Mouse (Mus musculus) brown adipose tissue, adult 24 weeks (tissue): Measurements from ENCODE around the gene Vav1. TPM values are rescaled to one million over a fixed set of nuclear protein-coding genes. Genes with fewer than 3 reads are reported as not detected.

Source experiments
- H3K27ac ChIP-seq: fragments of 200-500 bp; replicated peaks from 2 replicates; pipeline ENCODE4 v1.5.1; 2012; ENCODE audit warnings: low read depth, mild to moderate bottlenecking, low read length
- H3K4me1 ChIP-seq: fragments of 200-500 bp; 2 replicates; pipeline ENCODE4 v1.6.1; 2012; ENCODE audit warnings: low read length, mixed read lengths; ENCODE audit not compliant: control insufficient read depth, insufficient read depth, insufficient read length
- H3K4me3 ChIP-seq: fragments of 200-500 bp; 2 replicates; pipeline ENCODE4 v1.5.1; 2012; ENCODE audit warnings: low read depth, mild to moderate bottlenecking, low read length, moderate library complexity; ENCODE audit not compliant: insufficient read depth
- polyA plus RNA-seq: library from polyadenylated mRNA; stranded (reverse); fragments of >200 nt; gene quantifications from 2 replicates; pipeline ENCODE4 v1.2.4, GENCODE M21; 2012; ENCODE audit not compliant: missing spikeins, insufficient read depth, insufficient read length

Vav1 gene
- polyA plus RNA-seq, 1 experiment, result 1.5 TPM

DNA sequence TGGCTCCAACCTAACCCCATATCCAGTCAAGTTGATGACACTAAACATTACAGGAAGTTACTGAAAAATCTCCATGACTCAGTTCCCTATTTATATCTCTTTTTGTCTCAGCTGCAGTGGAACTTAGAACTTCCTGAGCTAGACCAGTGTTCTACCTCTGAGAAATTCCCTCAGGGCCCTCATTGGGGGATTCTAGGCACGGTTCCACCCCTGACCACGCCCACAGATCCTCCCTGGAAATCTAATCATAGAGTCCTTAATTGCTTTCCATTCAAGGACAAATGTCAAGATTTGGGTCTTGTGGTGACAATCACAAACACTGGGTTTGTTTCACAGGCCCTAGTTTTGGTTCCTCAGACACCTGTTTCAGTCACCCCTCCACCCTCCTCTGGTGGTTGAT is 6.2 kb downstream of the Vav1 start:
- peak overlapping the region; percentile 96 for H3K27ac ChIP-seq
- no peak overlapping the region for H3K4me3 ChIP-seq
- H3K4me1 ChIP-seq, result peaks cover 13% of the 10 kb centered on the region

DNA sequence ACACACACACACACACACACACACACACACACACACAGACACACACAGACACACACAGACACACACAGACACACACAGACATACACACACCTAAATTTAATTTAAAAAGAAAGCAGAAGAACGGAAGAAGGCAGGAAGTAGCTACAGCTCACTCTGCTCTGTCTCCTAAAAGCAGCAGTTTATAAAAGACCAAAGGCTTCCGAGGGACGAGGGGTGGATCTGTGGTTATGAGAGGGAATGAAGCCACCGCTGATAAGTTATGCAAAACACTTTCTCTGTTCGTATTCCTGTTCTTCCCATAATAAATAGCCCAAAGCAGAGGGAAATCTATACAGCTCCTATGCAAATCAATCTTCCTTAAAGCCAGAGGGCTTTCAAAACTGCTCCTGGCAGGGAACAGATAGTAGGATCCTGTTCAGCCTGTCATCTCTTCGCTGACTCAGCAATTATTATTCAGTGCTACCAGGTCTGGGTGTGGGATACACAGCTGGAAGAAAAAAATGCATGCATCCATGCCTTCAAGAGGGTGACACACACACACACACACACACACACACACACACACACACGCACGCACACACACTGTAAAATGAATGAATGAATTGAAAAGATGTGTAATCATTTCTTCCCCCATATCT is 7.9 kb downstream of the Vav1 start:
- H3K4me1 ChIP-seq, result peaks cover 13% of the 10 kb centered on the region
- no peak overlapping the region for H3K4me3 ChIP-seq
- 0 out of 2 replicates have a peak overlapping the region, but pooled peaks have one; percentile 10 for H3K27ac ChIP-seq

DNA sequence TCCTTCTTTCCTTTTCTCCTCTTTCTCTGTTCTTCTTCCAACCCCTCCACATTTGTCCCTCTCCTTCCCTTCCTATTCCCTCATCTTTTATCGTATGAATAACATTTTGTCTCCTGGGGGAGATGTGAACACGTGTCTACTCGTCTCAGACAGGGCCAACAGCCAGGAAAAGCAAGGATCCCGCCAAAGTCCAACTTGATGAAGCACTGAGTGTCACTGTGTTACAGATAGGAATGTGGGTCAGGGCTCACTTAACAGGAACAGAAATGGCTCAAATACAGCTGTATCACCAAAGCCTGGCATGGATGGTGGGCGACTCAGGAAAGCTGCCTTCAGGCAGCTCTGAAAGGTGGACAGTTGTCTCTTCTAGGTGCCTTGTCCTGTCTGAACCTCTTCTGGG is 10.4 kb downstream of the Vav1 start:
- Histone ChIP-seq H3K4me1 (peaks cover 13% of the 10 kb centered on the region), H3K4me3 (no peak overlapping the region), H3K27ac (no peak overlapping the region)

DNA sequence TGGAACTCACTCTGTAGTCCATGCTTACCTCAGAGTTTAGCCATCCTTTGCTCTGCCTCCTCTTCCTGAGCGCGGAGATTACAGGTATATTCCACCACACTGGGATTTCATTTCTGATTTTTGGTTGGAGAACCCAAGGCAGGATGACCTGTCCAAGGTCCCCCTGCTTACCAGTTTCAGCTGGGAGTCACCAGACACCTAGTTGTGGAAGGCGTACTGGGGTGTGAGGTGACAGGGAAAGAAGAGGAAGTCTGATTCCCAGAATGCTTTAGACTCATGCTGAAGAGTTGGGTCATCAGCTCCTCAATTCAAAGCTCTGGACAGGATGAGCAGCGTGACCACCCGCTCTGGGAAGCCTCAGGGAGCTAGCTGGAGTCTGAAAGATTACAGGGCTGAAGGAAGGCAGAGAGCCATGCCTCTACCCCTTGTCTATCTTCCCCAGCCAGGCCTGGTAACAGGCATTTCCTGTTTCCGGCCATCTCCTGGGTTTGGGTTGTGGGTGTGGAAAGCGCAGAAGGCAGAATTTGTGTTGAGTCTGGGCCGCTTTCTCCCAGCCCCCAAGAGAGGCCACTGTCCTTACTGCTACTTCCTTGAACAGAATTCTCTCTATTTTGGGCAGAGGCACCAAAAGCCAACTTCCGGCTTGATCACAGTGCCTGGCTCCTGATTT is 11.2 kb downstream of the Vav1 start:
- H3K27ac ChIP-seq, result peak overlapping the region; percentile 54
- H3K4me3 ChIP-seq, result no peak overlapping the region
- peaks cover 9% of the 10 kb centered on the region; the same call in 1 of the 2 replicates for H3K4me1 ChIP-seq

DNA sequence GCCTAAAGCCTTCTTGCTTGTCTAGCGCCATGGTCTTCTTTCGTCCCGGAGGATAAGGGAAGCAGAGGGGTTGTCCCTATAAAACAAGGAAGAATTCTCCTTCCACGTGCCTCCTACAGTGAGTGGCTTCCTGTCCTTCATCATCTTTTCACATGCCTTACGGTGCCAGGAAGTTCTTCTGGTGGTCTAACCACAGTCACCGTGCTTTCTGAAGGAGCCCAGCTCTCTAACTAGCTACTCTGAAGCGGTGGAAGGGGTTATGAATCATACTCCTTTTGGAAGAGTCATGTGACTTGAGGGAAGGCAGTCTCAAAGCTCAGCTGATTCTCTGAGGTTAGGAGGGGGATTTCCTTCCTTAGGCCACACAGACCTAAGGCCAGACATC is 11.8 kb downstream of the Vav1 start:
- Histone ChIP-seq H3K27ac (peak overlapping the region; percentile 54), H3K4me1 (peaks cover 5% of the 10 kb centered on the region; the same call in 1 of the 2 replicates), H3K4me3 (no peak overlapping the region)

DNA sequence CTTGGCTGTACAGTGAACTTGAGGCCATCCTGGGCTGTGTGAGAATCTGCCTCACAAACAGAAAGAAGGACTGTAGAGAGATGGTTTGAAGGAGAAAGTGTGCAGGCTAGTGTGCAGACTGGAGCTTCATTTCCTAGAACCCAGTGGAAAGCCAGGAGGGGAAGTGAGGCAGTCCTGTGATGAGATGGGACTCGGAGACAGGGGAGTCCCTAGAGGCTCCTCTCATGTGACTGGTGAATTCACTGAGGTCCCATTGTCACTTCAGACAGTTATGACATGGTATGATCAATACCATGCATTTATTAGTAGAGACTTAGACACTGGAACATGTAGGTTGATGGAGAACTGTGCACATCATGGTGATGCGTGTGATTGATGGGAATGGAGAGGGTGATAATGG is 13.4 kb downstream of the Vav1 start:
- no peaks in the 10 kb centered on the region for H3K4me1 ChIP-seq
- H3K27ac ChIP-seq, result no peak overlapping the region

DNA sequence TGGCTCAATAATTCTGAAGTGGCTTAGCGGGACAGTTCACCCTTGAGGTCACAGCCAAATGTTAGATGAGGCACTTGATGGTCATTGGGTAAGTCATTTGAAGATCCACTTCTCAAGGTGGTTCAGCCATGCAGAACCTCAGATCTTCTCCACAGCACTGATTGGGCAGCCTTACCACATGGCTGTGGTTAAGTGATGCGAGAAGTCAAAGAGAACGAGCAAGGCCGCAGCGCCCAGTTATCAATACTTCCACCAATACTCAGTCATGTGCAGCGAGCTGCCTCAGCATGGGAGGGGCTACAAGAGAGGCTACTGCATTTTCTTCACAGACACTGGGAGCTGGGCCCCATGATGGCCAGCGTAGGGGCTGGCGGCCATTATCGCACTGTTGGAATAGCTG is 14.1 kb downstream of the Vav1 start:
- Histone ChIP-seq H3K4me3 (no peak overlapping the region), H3K27ac (no peak overlapping the region), H3K4me1 (no peaks in the 10 kb centered on the region)

More for the DNA sequence above, 13.4 kb downstream of the Vav1 start:
- no peak overlapping the region for H3K4me3 ChIP-seq

DNA sequence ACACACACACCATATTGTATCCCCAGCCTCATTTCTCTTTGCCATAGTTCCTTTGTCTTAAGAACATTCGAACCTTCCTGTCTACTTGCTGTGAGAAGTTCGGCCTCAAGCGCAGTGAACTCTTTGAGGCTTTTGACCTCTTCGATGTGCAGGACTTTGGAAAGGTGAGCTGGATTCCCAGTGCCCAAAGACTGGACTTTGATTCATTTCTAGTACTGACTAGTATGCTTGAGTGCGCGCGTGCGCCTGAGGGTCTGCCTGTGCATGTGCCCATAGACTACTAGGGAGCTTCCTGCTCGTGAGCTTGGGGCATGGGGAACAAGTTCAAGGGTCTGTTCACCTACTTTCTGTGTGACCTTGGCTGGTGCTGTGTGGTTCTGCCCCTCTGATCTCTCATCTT is 17.0 kb downstream of the Vav1 start:
- Histone ChIP-seq H3K4me3 (no peak overlapping the region), H3K4me1 (no peaks in the 10 kb centered on the region), H3K27ac (no peak overlapping the region)

DNA sequence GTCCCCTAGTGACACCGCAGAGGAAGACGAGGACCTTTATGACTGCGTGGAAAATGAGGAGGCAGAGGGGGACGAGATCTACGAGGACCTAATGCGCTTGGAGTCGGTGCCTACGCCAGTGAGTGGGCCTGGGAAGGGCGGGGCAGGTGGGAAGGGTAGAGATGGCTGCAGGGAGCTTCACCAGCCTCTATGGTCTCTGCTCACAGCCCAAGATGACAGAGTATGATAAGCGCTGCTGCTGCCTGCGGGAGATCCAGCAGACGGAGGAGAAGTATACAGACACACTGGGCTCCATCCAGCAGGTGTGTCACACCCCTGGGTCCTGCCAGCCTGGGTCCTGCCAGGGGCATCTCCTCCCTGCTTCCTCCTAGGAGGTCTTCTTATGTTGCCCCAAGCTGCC is 18.1 kb downstream of the Vav1 start:
- H3K27ac ChIP-seq, result no peak overlapping the region
- H3K4me3 ChIP-seq, result no peak overlapping the region
- H3K4me1 ChIP-seq, result no peaks in the 10 kb centered on the region

DNA sequence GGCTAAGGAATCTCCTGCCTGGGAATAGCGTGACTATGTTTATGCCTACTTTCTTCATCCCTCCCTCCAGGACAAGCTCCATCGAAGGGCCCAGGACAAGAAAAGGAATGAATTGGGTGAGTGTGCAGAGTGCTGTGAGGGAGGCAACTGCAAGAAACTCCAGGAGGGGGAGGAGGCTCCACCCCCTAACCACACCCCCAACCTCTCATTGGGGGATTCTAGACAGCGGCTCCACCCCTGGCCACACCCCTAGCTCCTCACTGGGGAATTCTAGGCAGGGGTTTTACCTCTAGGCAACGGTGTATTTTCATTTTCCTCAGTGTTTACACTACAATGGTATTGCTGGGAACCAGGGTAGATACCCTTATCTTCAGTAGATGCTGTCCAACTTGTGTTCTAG is 26.7 kb downstream of the Vav1 start:
- Histone ChIP-seq H3K27ac (no peak overlapping the region), H3K4me1 (no peaks in the 10 kb centered on the region), H3K4me3 (no peak overlapping the region)

DNA sequence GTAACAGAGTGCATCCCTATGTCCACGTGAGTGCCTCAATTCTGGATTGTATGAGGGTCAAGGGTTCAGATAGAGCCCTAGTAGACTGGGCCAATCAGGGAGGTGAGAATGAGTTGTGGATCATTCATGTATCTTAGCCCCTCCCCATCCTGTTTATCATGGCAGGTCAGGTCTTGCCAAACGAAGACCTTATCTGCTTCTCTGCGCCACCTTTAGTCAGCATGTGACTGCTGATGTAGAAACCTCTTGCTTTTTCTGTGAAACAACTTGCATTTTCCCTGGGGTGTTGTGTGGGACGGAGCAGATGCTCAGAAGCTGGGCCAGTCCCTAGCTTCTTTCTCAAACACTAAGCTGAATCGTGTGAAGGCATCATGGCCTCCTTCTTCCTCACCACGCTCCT is 28.2 kb downstream of the Vav1 start:
- no peaks in the 10 kb centered on the region for H3K4me1 ChIP-seq
- no peak overlapping the region for H3K4me3 ChIP-seq
- no peak overlapping the region for H3K27ac ChIP-seq

DNA sequence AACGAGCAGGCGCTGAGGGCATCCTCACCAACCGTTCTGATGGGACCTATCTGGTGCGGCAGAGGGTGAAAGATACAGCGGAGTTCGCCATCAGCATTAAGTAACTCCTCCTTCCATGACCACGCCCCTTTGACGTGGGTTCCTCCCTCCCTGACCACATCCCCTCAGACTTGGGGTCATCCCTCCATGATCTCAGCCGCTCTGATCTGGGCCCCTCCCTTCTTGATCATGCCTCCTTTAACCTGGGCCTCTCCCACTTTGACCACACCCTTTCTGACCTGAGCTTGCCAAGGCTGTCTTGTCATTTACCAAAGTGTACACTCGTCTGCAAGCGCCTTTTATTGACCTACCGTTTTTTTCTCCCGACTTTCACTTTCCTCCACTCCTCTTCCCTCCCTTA is 32.9 kb downstream of the Vav1 start:
- H3K4me1 ChIP-seq, result no peaks in the 10 kb centered on the region
- no peak overlapping the region for H3K27ac ChIP-seq
- no peak overlapping the region for H3K4me3 ChIP-seq

DNA sequence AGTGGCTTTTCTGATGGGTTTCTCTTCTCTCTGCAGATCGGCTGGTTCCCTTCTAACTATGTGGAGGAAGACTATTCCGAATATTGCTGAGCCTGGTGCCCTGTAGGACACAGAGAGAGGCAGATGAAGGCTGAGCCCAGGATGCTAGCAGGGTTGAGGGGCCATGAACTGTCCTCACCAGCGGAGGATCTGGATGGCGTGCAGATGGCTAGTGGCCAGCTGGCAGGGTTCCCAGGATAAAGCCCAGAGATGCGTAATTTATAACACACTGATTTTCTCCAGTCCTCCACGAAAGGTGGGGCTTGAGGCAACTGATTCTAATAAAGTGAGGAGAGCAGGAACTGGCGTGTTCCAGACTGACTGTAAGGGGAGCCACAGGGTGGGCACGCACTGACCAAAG is 48.7 kb downstream of the Vav1 start:
- Histone ChIP-seq H3K4me1 (no peaks in the 10 kb centered on the region), H3K27ac (no peak overlapping the region), H3K4me3 (no peak overlapping the region)

DNA sequence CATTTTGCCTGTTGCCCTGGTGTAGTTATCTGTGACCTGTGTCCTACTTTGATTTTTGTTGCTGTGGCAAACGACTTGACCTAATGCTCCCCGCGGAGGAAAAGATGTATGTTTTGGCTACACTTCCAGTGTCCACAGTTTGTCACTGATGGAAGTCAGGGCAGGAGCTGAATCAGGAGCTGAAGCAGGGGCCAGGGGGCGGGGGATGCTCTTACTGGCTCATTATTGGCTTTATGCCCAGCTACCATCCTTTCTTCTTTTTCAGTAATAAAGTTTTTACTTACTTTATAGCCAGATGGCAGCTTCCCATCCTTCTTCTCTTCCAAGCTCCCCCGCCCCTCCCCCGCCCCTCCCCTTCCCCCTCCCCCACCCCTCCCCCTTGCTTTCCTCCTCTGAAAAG is 50.0 kb downstream of the Vav1 start:
- no peaks in the 10 kb centered on the region for H3K4me1 ChIP-seq
- H3K4me3 ChIP-seq, result no peak overlapping the region
- H3K27ac ChIP-seq, result no peak overlapping the region

DNA sequence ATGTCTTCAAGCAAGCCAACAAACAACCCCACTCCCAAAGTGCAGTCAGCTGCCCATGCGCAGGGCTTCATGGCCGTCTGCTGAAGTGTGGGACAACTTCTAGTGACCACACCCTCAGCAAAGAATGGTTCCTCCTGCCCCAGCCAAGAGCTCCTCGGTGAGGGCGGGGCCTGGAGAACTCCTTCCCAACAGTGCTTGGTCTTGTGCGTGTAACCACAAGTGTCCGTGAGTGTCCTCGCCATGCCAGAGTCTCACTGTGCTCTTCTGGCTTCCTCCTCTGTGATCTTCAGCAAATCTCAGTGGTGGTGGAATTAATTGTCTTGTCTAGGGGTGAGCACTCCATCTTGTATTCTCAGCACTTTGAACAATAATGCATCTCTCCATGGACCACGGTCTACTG is 52.1 kb downstream of the Vav1 start:
- no peak overlapping the region for H3K27ac ChIP-seq
- H3K4me3 ChIP-seq, result no peak overlapping the region
- no peaks in the 10 kb centered on the region for H3K4me1 ChIP-seq

DNA sequence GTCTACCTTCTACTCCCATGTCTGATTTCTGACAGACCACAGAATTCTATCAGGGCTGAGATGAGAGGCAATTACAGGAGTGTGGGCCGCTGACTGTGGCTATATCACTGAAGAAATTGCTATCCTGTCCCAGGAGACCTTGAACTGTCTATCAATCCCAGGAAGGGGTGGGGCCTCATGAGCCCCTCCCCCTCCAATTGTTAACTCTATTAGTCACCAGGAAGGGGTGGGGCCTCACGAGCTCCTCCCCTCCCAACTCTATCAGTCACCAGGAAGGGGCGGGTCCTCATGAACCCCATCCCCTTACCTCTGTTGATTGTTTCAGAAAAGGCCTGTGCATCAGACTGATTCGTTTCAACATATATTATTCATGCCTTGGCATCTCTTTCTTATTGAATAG is 53.3 kb downstream of the Vav1 start:
- Histone ChIP-seq H3K27ac (no peak overlapping the region), H3K4me3 (no peak overlapping the region), H3K4me1 (no peaks in the 10 kb centered on the region)
